Mouse (Mus musculus) forebrain, embryonic 15.5 days (tissue): ENCODE data around the gene Brd3os. TPM values are rescaled to one million over a fixed set of nuclear protein-coding genes. Genes with fewer than 3 reads are reported as not detected.

Source experiments
- ATAC-seq: fragments of 200-750 bp; cut with Nextera tagmentation; replicated peaks from 2 replicates; pipeline ENCODE4 v1.8.0; 2017; ENCODE audit warnings: mild to moderate bottlenecking, moderate TSS enrichment, moderate library complexity
- H3K27ac ChIP-seq: fragments of 300-500 bp; sonication (generic); replicated peaks from 2 replicates; pipeline ENCODE4 v1.5.1; 2015; ENCODE audit warnings: mild to moderate bottlenecking, inconsistent platforms
- H3K27me3 ChIP-seq: fragments of 300-500 bp; sonication (generic); 2 replicates; pipeline ENCODE4 v1.6.1; 2015; ENCODE audit warnings: inconsistent platforms
- H3K36me3 ChIP-seq: fragments of 300-500 bp; sonication (generic); 2 replicates; pipeline ENCODE4 v1.6.1; 2015; ENCODE audit warnings: mild to moderate bottlenecking, inconsistent platforms
- H3K4me1 ChIP-seq: fragments of 300-500 bp; sonication (generic); 2 replicates; pipeline ENCODE4 v1.6.1; 2015; ENCODE audit warnings: inconsistent platforms
- H3K4me2 ChIP-seq: fragments of 300-500 bp; sonication (generic); replicated peaks from 2 replicates; pipeline ENCODE4 v1.6.1; 2015; ENCODE audit warnings: mild to moderate bottlenecking, inconsistent platforms
- H3K4me3 ChIP-seq: fragments of 300-500 bp; sonication (generic); 2 replicates; pipeline ENCODE4 v1.5.1; 2015; ENCODE audit warnings: mild to moderate bottlenecking, inconsistent platforms
- H3K9ac ChIP-seq: fragments of 300-500 bp; sonication (generic); replicated peaks from 2 replicates; pipeline ENCODE4 v1.6.1; 2015; ENCODE audit warnings: mild to moderate bottlenecking, inconsistent platforms
- H3K9me3 ChIP-seq: fragments of 300-500 bp; sonication (generic); 2 replicates; pipeline ENCODE4 v1.6.1; 2016; ENCODE audit warnings: inconsistent platforms
- WGBS: fragments of 180-500 bp; shearing (Covaris S2); methylation state at CpG from one replicate; pipeline ENCODE4 v1.1.7; 2015; ENCODE audit warnings: mixed read lengths; 5-methylcytosine and 5-hydroxymethylcytosine counted together
- polyA plus RNA-seq: library from polyadenylated mRNA; unstranded; fragments of >200 nt; fragmentation: Nextera tagmentation; extraction: Ambion mirVana; gene quantifications from 2 replicates; pipeline ENCODE4 v1.2.1, GENCODE M21; 2015

Gene Brd3os
- polyA plus RNA-seq, 1 experiment from 2014 or later = 31.5 TPM

DNA sequence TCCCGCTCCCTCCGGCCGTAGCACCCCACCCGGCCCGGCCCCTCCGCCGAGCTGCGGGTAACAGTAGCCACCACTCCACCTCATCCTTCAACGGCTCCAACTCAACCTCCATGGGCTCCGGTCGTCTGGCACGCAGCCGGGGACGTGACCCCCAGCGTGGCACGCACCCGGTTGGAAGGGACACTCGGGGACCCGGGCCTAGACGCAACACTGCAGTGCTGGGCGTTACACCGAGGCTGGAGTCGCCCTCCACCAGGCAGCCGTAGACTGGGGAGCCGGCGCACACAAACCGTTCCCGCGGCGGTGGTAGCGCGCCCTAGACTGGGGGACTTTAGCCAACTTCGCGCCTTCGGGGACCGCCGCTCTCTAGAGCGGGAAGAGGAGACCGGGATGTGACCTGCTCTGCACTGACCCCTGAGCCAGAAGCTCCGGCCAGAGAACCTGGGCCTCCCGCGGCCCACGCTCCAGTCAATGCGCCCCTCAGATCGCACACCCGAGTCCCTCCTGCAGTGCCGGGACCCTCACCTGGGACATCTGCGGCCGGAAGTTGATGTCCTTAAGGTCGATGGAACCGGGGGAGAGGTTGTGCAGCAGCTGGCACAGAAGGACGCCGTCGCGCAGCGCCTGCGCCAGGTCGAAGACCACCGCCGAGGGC lies 16.2 kb upstream of the Brd3os start:
- Histone ChIP-seq H3K9me3 (no peaks in the 10 kb centered on the region), H3K27me3 (no peaks in the 10 kb centered on the region), H3K4me1 (peaks cover 58% of the 10 kb centered on the region), H3K4me2 (peak overlapping the region; percentile 99), H3K27ac (peak overlapping the region; percentile 78), H3K9ac (peak overlapping the region; percentile 87), H3K36me3 (no peaks in the 10 kb centered on the region), H3K4me3 (peak overlapping the region; percentile 90)
- 1% methylated on average over 60 of the region's 60 CpGs for WGBS
- ATAC-seq = peak; percentile 26; the same call in 1 of the 2 replicates

GRCm38 (mm10) chr2:27426406-27426854 lies 15.7 kb upstream of the Brd3os start:
- Histone ChIP-seq H3K9me3 (no peaks in the 10 kb centered on the region), H3K36me3 (no peaks in the 10 kb centered on the region), H3K4me3 (peak overlapping the region; percentile 90), H3K27ac (peak overlapping the region; percentile 78), H3K27me3 (no peaks in the 10 kb centered on the region), H3K4me1 (peaks cover 53% of the 10 kb centered on the region), H3K4me2 (peak overlapping the region; percentile 99), H3K9ac (peak overlapping the region; percentile 87)
- under 1% methylated on average over 59 of the region's 64 CpGs for WGBS
- peak; percentile 24 for ATAC-seq

DNA sequence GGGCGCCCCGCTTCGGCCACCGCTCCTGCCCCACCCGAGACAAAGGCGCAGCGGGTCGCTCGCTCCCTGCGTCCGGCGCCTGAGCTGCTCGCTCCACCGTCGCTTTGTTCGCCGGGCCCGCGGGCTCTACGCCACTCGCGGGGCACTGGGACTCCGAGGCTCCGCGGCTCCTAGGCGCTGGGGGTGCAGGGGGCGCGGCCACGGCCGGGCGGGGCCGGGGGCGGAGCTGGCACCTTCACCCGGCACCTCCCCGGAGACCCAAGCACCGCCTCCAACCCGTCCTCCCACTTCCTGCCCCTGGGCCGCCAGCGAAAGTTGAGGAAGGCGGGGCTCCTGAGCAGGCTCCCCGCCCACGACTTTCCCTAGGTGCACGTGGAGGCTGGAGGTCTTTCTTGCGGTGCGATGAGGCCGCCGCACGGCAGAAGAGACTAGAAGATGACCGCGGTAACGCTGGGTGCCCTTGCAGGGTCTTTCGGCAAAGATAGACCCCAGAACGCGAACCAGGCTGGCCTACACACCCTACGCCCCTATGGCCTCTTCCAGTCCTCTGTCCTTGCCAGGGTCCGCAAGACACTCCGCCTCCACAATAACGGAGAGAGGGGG lies 15.2 kb upstream of the Brd3os start, which contains the start of gene Vav2:
Gene Vav2, minus strand, starts transcription at position 179 of the 603 bp plus-strand sequence.
- Histone ChIP-seq H3K36me3 (no peaks in the 10 kb centered on the region), H3K27me3 (no peaks in the 10 kb centered on the region), H3K4me3 (peak within 1 kb of the TSS; percentile 90), H3K4me2 (peak within 1 kb of the TSS; percentile 99), H3K9ac (peak within 1 kb of the TSS; percentile 87), H3K4me1 (peaks cover 48% of the 10 kb centered on the region), H3K27ac (peak within 1 kb of the TSS; percentile 78), H3K9me3 (no peaks in the 10 kb centered on the region)
- under 1% methylated on average over 58 of the region's 58 CpGs for WGBS
- ATAC-seq = peak; percentile 87

GRCm38 (mm10) chr2:27428071-27428470 lies 14.1 kb upstream of the Brd3os start:
- under 1% methylated on average over 4 of the region's 4 CpGs for WGBS
- Histone ChIP-seq H3K27ac (peak overlapping the region; percentile 78), H3K36me3 (no peaks in the 10 kb centered on the region), H3K9me3 (no peaks in the 10 kb centered on the region), H3K27me3 (no peaks in the 10 kb centered on the region), H3K4me1 (peaks cover 38% of the 10 kb centered on the region), H3K4me2 (no peak overlapping the region), H3K4me3 (no peak overlapping the region), H3K9ac (no peak overlapping the region)
- peak; percentile 17 for ATAC-seq

DNA sequence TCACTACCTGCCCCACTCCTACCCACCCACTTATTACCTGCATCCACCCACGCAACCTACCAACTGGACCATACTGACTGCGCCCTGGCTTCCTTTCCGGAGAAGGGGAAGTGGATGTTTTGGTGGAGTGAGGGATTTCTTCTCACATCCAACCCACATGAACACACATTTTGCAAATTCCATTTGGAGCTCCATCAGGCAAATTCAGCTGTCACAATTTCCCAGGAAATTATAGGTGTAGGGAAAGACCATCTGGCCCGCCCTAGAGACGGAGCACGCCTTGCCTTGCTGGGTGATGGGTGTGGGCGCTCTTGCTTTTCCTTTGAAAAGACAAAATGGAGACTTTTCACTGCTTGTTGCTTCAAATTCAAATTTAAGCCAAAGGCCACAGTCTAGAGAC lies 11.5 kb upstream of the Brd3os start:
- 79% methylated on average over 7 of the region's 7 CpGs for WGBS
- 0 out of 2 replicates have a peak, but pooled peaks cover 3% of the 10 kb centered on the region for H3K27me3 ChIP-seq
- no peak overlapping the region for H3K27ac ChIP-seq
- no peaks in the 10 kb centered on the region for H3K9me3 ChIP-seq
- H3K9ac ChIP-seq = no peak overlapping the region
- ATAC-seq = no peak
- H3K4me2 ChIP-seq = no peak overlapping the region
- no peak overlapping the region for H3K4me3 ChIP-seq
- peaks cover 14% of the 10 kb centered on the region for H3K4me1 ChIP-seq
- H3K36me3 ChIP-seq = no peaks in the 10 kb centered on the region

GRCm38 (mm10) chr2:27432599-27432998 lies 9.5 kb upstream of the Brd3os start:
- WGBS = 72% methylated on average over 2 of the region's 2 CpGs
- no peak for ATAC-seq
- H3K9me3 ChIP-seq = no peaks in the 10 kb centered on the region
- H3K27me3 ChIP-seq = 0 out of 2 replicates have a peak, but pooled peaks cover 3% of the 10 kb centered on the region
- H3K4me1 ChIP-seq = peaks cover 4% of the 10 kb centered on the region
- H3K4me3 ChIP-seq = no peak overlapping the region
- no peaks in the 10 kb centered on the region for H3K36me3 ChIP-seq
- no peak overlapping the region for H3K4me2 ChIP-seq
- no peak overlapping the region for H3K9ac ChIP-seq
- H3K27ac ChIP-seq = no peak overlapping the region

DNA sequence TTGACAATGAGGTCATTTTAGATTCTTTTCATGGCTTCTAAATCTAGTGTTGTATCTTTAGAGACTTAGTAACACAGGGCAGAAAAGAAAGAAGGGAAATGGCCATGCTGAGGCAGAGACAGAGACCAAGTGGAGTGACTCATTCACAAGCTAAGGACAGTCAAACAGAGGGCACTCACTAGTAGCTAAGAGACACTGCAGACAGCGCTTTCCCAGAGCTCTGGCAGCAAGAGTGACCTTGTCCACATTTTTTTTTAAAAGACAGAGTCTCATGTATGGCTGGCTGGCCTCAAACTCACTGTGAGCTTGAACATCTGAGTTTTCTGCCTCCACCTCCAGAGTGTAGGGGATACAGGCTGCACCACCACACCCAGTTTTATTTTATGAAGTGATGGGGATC lies 4.2 kb upstream of the Brd3os start:
- Histone ChIP-seq H3K4me1 (peaks cover 8% of the 10 kb centered on the region), H3K27me3 (0 out of 2 replicates have a peak, but pooled peaks cover 3% of the 10 kb centered on the region), H3K36me3 (no peaks in the 10 kb centered on the region), H3K4me3 (no peak overlapping the region), H3K27ac (no peak overlapping the region), H3K9ac (no peak overlapping the region), H3K9me3 (no peaks in the 10 kb centered on the region), H3K4me2 (no peak overlapping the region)
- WGBS = 72% methylated on average over 1 of the region's 1 CpGs
- ATAC-seq = no peak

- ATAC-seq = no peak
- Histone ChIP-seq H3K36me3 (no peaks in the 10 kb centered on the region), H3K9ac (no peak overlapping the region), H3K4me3 (no peak overlapping the region), H3K27ac (no peak overlapping the region), H3K27me3 (0 out of 2 replicates have a peak, but pooled peaks cover 3% of the 10 kb centered on the region), H3K4me1 (peaks cover 12% of the 10 kb centered on the region), H3K4me2 (no peak overlapping the region), H3K9me3 (no peaks in the 10 kb centered on the region)
- WGBS = 24% methylated on average over 11 of the region's 11 CpGs
These were observed 3.8 kb upstream of the Brd3os start for GRCm38 (mm10) chr2:27438281-27438680.

DNA sequence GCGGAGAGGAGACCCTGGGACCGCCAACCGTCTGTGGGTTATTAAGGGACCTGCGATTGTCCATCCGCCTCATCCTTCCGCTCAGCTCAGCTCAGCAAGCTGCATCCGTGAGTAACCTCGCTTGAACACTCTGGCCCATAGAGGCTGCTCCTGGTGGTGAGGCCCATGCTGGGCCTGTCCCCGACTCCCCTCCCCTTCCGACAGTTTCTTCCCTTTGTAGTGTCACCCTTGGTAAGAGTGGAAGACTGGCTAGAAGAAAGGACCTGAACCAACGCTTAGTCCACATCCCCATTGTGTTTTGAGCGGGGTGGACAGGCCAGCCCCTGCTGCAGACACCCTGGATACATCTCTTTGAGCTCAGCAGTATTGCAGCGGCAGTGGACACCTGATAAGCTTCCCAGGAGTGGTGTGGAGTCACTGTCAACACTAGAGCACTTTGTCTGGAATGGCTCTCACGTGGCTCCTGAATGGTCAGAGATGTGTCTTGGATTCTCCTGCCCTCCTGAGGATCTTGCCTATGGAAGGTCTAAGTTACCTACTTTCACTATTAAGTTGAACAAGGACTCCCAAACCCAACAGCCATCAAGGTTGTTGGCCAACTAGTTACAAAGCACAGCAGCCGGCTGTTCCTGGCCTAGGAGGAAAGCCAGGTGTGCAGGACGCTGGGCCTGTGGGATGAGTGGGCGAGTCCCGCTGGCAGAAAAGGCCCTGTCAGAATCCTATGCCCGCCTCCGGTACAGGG lies 755 bp downstream of the Brd3os start:
- whole genome bisulfite sequencing = 34% methylated on average over 20 of the region's 20 CpGs
- H3K27me3 ChIP-seq = no peaks in the 10 kb centered on the region
- H3K4me3 ChIP-seq = peak overlapping the region; percentile 49
- peak; percentile 59 for ATAC-seq
- H3K9ac ChIP-seq = peak overlapping the region; percentile 67
- no peaks in the 10 kb centered on the region for H3K9me3 ChIP-seq
- peak overlapping the region; percentile 55 for H3K4me2 ChIP-seq
- peaks cover 28% of the 10 kb centered on the region for H3K36me3 ChIP-seq
- H3K27ac ChIP-seq = peak overlapping the region; percentile 85
- H3K4me1 ChIP-seq = peaks cover 17% of the 10 kb centered on the region

DNA sequence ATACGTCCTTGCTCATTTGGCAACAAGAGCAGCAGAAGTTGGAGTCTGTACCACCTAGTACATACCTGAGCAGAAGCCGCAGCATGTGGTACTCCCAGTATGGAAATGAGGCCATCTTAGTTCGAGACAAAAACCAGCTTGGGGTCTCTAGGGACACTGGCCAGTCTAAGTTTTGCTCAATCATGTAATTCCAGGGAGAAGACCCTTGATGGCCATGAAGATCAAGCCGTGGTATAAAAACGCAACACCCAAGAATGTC lies 1.3 kb downstream of the Brd3os start:
- H3K9ac ChIP-seq = no peak overlapping the region
- H3K4me1 ChIP-seq = peaks cover 17% of the 10 kb centered on the region
- H3K27me3 ChIP-seq = no peaks in the 10 kb centered on the region
- 81% methylated on average over 5 of the region's 5 CpGs for WGBS
- H3K36me3 ChIP-seq = peaks cover 33% of the 10 kb centered on the region
- H3K4me3 ChIP-seq = peak overlapping the region; percentile 49
- no peak for ATAC-seq
- no peak overlapping the region for H3K27ac ChIP-seq
- H3K4me2 ChIP-seq = peak overlapping the region; percentile 55
- H3K9me3 ChIP-seq = no peaks in the 10 kb centered on the region

GRCm38 (mm10) chr2:27445910-27446309 lies 3.8 kb downstream of the Brd3os start:
- H3K9ac ChIP-seq = no peak overlapping the region
- H3K27ac ChIP-seq = no peak overlapping the region
- H3K4me1 ChIP-seq = peaks cover 17% of the 10 kb centered on the region
- no peak overlapping the region for H3K4me3 ChIP-seq
- no peak overlapping the region for H3K4me2 ChIP-seq
- 90% methylated on average over 3 of the region's 3 CpGs for WGBS
- no peak for ATAC-seq
- H3K27me3 ChIP-seq = no peaks in the 10 kb centered on the region
- no peaks in the 10 kb centered on the region for H3K9me3 ChIP-seq
- H3K36me3 ChIP-seq = peaks cover 56% of the 10 kb centered on the region

DNA sequence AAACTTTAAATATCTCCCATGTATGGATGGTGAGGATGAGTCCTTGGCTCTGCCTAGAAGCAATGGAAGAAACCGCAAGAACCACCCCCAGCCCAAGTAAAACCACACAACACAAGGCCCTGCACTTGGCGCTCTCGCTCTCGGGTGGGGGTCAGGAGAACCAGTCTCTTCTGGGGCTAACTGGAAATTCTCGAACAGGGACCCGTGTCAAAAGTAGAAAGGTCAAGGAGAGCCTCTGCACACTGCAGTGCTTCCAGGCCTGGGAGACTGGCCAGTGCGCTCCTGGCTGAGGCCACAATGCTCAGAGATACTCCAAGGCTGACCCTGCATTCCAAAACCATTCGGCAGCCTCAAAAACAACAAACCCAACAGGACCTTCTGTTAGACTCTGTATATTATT lies 4.7 kb downstream of the Brd3os start:
- WGBS = 91% methylated on average over 8 of the region's 8 CpGs
- Histone ChIP-seq H3K27ac (no peak overlapping the region), H3K9ac (no peak overlapping the region), H3K36me3 (peaks cover 65% of the 10 kb centered on the region), H3K4me2 (no peak overlapping the region), H3K4me1 (peaks cover 15% of the 10 kb centered on the region), H3K9me3 (no peaks in the 10 kb centered on the region), H3K27me3 (no peaks in the 10 kb centered on the region), H3K4me3 (no peak overlapping the region)
- no peak for ATAC-seq
